Mouse (Mus musculus) cortical plate, adult 2 months (tissue): ENCODE measurements at regions not wholly inside any gene's neighbourhood (a gene's known extent, or its start where the extent isn't known, plus 50 kb on each side); places are given as distances from the start of the nearest gene placed in this dataset.

ENCODE experiments used
- CTCF ChIP-seq: fragments of 200-500 bp; IDR thresholded peaks from 2 replicates; pipeline ENCODE4 v1.5.1; 2011; ENCODE audit warnings: mild to moderate bottlenecking, control low read depth, low read length; ENCODE audit not compliant: insufficient read depth; ENCODE audit errors: extremely low read depth
- POLR2A ChIP-seq: fragments of 200-500 bp; IDR thresholded peaks from 2 replicates; pipeline ENCODE4 v1.6.1; 2011; ENCODE audit warnings: mild to moderate bottlenecking, low read length, control low read depth; ENCODE audit not compliant: insufficient read depth; ENCODE audit errors: extremely low read depth

DNA sequence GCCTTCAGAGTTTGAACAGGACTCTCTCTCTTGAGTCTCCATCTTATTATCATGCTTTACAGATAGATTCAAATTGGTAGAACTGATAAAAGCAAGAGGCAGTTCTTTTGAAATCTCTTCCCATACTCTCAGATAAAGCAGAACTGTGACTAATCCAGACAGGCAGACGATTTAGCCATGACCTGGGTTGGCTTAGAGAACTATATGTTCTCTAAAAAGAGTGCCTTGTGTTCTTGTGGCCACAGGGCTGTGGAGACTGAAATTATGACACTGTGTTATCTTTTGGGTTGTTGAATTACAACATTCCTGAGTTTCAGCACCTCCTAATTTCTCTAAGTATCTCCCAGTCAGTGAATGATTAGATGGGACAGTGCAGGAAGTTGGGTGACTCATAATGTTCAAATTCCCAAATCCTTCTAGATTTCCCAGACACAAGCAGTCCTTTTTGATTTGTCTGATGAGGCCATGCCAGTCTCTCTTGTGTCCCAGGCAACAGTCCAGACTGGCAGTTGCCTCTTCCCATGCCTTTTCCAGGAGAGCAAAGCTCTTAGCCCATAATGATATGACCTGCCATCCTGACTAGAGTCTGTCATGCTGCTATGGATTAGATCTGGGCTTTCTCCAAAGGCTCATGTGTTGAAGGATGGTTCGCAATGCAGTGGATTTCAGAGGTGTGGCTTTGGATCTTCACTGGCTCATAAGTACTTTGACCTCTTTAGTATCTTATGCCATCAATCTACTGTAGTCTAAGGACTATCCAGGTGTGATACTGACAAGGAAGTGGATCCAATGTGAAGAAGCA is 66.4 kb upstream of the Tbl1xr1 start:
- TF ChIP-seq CTCF (no peak), POLR2A (no peak)
